Mouse (Mus musculus): ENCODE results near the gene Slf2. TPM values are rescaled to one million over a fixed set of nuclear protein-coding genes. Genes with fewer than 3 reads are reported as not detected.

Slf2 gene
- total RNA-seq, 1 experiment from 2014 or later: 30.8 TPM

DNA sequence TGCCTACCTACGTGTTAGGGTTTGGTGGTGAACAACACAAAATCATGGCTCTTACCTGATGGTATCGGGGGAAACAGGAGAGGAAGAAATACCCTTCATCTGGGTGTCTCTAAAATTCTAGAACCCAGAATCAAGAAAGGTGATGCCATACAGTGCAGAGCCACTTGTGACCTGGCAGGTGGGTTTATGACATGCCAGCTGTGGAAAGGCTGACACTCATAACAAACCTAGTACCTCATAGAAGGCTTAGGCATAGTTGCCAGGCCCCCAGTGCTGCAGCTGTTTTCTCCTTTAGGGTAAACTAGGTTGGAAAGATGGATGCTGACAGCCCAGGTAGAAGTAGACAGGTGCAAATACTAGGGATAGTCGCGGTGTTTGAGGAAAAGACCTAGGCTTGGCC lies 53.5 kb downstream of the Slf2 start:
- no peak for DNase-seq

DNA sequence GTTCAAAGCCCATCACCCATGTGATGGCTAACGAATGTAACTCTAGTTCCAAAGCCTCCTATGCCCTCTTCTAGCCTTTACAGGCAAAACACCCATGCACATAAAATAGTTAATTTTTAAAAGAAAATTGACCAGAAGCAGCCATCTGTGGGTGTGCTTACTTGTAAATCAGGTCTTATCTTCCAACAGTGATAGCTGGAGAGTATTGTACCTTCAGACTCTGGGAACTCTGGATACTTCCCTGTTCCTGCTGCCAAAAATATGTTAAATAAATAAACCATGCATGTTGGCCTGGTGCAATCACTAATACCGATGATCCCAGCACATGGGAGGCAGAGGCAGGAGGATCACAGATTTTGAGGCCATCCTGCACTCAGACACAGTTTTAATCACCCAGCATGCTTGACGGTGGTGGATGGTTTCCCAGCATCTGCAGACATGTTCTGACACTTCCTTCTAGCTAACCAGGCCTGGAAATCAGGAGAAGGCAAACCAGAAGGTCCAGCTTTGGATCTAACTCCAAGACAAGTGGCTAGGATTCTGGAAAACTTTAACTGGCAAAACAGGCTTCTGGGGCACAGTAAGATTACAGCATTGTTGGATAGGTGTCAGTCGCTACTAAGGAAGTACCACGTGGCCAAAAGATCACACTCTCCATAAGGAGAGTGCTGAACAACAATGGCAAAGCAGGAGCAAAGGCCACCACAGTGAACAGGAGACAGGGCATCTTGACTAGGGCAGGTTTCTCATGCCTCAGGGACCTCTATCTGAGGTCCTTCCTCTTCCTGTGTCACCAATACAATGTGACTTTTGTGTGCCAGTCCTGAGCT lies 54.4 kb downstream of the Slf2 start:
- DNase-seq: no peak

DNA sequence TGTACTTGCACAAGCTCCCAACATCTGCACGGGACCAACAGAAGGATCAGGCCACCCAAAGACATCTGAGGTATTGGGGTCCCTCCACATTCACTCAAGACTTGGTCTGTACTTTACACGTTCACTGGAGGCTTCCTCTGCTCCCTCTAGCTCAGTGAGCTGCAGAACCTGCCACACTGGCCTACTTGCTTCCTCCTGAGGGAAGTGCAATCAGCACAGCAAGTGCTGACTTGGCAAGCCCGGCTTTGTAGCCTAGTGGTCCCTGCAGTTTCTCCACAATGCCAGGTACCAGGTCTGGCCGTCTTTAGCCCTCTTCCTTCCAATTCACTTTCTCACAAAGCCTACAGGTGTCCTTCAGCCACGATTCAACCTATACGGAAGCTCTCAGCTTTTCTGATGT lies 56.1 kb downstream of the Slf2 start:
- no peak for DNase-seq

DNA sequence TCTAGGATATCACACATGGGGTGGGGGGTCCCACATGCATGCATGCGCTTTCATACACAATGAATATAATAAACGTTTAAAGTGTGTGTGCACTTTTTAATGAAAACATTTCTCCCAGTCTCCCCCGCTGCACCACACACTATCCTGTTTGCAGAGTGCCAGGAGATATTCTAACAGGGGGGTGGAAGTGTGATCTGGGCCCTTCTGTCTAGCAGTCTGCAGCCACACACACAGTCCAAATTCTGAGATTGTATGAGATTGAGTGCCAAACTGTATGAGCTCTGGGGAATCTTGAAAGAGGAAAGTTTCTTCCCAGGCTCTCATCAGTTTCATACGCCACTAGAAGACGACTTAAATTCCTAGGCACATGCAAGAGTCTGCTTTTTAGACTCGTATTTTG lies 56.9 kb downstream of the Slf2 start:
- no peak for DNase-seq

DNA sequence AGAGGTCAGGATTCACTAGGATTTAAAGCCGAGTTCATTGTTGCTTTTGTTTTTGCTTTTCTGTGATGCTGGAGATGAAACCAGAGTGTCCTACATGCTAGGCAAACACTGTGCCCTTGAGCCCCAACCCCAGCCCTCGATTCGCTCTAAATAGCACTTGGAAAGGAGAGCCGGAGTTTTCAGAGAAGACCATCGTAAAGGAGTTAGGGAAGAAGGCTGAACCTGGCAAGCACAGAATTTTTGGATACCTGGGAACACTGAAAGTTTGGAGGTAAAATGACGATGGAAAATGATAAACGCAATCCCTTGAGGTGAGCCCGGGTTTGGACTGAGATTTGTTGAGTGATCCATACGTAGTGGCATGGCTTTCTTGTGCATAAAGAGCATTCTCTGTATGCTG lies 57.4 kb downstream of the Slf2 start:
- DNase-seq: no peak

DNA sequence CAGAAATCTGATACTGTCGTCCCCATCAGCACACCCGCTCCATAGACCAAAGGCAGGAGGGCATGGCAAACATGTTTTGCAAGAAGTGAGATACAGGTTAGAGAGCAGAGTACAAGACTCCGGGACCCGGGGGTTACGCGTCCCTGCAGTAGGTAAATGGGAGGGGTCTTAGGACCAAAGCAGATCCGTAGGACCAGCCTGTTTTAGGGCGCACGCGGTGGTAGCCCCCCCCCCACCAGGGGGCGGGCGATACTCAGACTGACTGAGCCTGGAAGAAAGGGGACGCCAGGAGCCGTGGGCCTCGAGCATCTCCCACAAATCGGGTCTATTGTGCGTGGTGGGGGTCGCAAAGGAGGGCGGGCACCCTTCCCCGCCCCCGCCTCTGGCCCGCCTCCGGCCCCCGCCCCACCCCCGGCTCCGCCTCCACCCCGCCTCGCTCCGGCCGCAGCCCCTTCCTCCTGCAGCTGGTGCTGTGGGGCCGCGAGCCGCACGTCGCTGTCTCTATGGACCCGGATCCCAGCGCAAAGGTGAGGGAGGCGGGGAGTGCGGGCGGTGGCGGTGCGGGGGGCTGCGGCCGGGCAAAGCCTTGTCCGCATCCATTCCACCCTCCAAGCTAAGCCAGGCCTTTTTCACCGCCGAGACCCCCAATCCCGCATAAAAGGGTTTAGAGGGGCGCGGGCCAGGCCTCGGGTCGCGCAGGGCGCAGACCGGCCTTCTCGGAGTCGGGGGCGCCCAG lies 58.0 kb downstream of the Slf2 start, which contains the start of gene Sema4g:
Gene Sema4g (plus strand): TSS at position 271 of the 736 bp plus-strand sequence.
- DNase-seq: peak; percentile 56

DNA sequence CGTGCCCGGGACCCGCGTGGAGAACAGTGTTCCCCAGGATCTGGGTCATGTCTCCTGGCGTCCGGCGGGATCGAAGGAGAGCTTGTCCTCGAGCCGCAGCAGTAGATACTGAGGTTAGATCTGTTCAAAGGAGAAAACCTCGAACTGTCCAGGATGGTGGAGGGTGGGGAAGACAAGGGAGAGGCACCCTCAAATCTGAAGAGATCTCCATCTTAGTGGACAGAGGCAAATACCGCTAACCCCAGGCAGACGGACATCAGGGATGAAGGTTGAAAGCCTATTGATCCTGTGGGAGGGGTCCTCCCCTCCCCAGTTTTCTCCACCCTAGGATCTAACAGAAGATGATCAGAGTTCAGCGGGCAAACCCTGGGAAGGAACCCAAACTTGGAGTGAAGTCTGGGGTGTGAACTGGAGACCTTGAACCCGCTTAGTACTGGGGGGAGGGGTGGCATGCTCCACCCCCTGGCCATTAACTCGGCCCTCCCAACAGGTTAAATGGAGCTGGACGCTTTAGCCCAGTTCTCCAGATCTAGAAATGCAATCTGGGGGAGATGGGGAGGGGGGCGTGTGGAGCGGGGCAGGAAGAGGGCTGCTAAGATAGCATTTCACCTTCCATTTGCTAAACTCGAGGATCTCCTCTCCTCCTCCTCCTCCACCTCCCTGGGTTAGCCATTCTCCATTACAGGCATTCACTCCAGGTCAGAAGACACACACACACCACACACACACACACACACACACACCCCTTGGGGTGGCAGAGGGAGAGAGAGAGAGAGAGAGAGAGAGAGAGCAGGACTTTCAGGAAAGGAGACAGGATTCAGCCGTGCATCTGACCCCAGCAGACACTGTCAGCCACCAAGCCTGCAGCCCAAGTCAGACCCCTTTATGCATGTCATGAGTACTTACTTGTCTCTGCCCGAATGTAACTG lies 58.9 kb downstream of the Slf2 start:
- no peak for DNase-seq

DNA sequence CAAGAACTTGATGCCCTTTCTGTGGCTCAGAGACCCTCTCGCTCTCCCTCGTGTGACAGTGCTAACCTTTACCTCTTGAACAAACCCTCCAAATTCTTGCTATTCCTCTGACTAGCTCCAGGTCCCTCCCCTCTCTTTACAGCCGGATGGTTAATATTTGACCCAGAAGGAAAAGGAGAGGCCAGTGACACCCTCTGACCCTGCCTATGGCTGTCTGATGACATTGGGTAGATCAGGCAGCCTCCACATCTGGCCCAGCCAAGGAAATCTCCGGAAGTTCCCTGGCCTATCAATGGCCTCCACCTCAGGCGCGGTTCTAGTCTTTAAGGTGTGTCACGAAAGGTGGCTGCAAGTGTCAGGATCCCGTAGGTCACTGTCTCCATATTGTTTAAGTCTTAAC lies 60.1 kb downstream of the Slf2 start:
- no peak for DNase-seq

DNA sequence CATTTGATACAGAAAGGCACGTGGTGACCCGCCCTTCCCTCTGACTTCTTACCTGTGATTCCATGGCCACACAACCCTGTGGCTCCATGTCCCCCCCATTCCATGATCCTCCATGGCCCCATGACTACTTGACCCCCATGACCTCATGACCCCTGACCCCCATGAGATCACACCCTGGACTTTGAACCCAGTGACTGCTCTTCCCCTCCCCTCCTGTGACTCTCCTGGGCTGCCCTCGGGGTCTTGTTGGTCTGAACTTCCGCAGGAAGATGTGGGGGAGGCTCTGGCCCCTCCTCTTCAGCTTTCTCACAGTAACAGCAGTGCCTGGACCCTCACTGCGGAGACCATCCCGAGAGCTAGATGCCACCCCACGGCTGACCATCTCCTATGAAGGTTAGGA lies 61.3 kb downstream of the Slf2 start:
- no peak for DNase-seq

DNA sequence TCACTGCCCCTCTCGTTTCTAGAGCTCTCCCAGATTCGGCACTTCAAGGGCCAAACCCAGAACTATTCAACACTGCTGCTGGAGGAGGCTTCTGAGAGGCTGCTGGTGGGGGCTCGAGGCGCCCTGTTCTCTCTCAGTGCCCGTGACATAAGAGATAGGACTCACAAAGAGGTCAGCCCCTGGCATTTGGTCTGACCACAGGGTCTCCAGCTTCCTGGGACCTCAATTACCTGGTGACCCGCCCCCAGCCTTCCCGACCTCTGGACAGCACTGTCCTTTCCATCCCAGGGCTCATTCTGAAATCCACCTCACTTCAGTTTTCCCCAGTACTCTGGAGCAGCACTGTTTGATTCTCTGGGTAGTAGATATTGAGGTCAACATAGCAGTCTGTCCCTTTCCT lies 61.8 kb downstream of the Slf2 start:
- DNase-seq: no peak

DNA sequence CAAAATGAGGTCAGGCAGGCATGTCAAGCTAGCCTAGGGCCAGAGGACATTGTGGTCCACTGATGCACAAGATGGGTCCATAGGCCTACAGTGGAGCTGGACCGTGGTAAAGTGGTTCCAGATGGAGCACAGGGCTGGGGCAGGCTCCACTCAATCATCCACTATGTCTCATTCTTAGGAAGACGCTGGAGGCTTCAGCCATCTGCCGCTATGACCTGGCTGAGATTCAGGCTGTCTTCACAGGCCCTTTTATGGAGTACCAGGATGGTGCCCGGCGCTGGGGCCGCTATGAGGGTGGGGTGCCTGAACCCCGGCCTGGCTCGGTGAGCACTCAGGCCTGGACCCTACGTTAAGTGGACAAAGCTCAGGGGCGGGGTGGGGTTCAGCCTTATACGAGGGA lies 66.8 kb downstream of the Slf2 start:
- no peak for DNase-seq

DNA sequence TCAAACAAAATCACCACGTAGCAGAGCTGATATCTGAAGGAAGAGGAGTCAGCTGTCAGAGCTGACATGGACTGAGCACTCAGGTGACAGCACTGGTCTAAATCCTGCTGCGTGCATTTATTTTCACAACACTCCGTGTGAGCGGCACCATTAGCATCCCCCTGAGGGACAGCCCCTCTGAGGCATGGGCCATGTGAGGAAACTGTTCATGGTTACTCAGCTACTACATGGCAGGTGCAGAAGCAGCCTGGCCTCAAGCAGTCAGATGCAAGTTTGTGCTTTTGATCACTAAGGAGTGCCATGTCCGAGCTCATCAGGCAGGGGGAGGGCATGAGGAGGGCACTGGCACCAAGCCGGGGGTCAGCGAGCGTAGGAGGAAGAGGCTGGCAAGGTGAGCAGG lies 68.7 kb downstream of the Slf2 start:
- no peak for DNase-seq

DNA sequence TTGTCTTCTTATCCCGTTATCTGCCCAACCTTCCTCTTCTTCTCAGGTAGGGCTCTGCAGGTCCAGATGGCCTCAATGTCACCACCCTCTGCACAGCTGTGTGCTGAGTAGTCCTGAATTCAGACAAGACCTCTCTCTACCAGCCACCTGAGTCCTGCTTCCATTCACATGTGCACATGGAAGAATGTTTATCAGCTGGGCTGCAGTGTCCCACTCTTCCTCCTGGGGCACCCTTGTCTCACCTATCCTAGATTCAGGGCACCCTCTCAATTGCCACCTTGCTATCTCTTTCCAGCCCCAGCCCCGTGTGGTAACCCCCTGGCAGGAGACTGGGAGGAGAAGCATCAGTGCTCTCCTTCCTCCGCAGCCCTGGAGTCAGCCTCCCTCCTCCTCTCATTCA lies 71.3 kb downstream of the Slf2 start:
- DNase-seq: no peak

DNA sequence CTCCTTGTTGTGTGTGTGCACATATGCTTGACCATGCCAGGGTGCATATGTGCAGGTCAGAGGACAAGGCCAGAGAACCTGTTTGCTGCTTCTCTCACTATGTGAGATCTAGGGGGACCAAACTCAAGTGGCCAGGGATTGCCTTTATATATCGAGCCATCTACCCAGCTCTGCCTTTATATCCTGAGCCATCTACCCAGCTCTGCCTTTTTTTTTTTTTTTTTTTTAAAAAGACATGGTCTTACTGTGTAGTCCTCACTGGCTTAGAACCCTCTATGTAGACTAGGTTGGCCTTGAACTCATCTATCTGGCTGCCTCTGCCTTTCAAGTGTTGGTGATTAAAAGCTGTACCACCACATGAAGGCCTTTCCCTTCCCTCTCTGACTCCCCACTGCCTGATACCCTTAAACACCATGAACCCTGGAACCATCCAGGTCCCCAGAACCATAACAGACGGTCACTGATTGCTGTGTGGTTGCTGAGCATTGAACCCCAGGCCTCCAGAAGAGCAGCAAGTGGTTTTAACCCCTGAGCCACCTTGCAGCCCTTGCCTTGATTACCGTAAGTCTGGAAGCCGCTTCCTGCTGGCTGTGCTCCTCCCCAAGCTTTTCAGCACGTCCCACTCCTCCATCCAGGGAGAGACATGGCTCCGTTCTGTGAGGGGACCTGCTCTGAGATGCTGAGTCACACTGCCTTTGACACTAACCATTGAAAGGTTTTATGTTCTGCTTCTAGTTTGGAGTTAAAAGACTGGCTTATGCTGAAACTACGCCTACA lies 73.0 kb downstream of the Slf2 start:
- DNase-seq: no peak

DNA sequence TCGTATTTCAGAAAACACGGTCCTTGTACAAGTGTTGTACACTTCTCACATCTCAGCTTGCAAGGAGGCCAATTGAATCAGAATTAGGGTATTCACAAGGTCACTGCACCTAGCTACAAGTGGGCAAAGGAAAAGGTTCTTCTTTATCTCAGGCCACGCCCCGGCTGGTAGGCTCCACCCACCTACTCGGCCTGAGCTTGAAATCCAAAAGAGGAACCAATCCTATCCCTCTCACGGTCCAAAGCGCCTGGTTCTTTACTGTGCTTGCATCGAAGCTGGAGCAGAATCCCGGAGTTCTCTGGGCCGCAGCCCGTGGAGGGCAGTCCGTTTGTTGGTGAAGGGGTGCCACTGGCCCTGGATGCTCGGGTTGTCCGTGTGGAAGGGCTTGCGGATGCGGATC lies 74.5 kb downstream of the Slf2 start, which contains the start of gene Twnk:
Gene Twnk (plus strand): TSS at position 220 of the 400 bp plus-strand sequence.
- peak; percentile 62 for DNase-seq

DNA sequence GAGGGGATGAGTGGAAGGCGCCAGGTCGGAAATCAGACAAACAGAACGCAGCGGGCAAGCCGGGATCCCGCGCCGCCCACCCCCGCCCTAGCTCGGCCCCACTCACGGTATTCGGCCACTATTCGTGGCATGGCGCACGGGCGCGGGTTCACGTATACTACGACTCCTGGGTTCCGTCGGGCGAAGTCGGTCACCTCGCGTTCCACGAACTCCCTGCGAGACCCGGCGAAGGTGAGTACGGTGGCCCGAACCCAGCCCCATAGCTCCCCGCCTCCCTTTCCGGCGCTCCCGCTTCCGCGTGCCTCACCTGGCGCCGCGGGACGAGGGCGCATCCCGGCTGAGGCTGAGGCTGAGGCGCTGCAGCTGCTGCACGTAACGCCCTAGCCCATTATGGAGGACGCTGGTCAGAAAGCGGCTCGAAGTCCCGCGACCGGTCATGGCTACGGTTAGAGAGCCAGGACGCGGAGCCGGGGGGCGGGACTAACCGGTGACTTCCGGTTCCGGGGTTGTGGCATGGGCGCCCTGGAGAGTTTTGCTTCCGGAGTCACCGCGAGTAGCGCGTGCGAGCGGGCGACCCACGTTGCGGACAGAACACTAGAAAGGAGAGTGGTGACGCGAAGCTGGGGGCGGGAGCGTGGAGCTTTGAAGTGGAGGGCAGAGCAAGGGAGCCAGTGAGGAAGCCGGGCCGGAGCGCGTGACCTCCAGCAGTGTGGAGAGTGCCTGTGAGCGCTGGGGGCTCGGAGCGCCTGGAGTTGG lies 75.2 kb downstream of the Slf2 start, which contains the start of gene Mrpl43:
Gene Mrpl43 (minus strand): TSS at position 486 of the 756 bp plus-strand sequence.
- peak; percentile 97 for DNase-seq

DNA sequence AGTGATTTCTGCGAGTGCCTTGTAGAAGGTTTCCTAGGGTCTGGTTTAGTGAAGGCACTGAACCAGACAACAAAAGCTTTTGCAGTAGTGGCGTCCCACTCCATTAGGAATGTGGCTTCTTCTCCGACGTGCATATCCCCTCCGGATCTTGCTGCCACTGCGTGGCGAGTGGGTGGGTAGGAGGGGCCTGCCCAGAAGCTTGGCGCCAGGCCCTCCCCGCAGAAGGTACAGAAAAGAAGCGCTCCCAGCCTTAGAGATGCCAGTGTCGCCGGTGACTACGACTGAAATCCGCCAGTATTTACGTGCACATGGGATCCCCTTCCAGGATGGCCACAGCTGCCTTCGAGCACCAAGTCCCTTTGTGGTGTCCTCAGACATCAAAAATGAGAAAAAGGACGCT lies 76.1 kb downstream of the Slf2 start:
- no peak for DNase-seq

DNA sequence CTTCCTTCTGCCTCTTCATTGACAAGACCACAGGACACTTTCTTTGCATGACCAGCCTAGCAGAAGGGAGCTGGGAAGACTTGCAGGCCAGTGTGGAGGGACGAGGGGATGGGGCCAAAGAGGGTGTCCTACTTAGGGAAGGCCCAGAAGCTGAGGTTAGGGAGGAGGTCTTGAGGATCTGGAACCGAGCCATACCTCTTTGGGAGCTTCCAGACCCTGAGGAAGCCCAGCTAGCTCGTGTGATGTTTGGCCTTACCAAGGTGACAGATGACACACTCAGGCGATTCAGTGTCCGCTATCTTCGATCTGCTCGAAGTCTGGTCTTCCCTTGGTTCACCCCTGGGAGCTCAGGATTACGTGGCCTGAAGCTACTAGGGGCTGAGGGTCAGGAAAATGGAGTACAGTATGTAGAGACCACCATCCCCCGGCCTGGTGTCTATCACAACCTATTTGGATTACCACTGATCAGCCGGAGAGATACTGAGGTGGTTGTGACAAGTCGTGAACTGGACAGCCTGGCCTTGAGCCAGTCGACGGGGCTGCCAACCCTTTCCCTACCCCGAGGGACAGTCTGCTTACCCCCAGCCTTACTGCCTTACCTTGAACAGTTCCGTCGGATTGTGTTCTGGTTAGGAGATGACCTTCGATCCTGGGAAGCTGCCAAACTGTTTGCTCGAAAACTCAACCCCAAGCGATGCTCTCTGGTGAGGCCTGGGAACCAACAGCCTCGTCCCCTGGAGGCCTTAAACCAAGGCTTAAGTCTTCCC lies 76.7 kb downstream of the Slf2 start:
- DNase-seq: peak; percentile 68

DNA sequence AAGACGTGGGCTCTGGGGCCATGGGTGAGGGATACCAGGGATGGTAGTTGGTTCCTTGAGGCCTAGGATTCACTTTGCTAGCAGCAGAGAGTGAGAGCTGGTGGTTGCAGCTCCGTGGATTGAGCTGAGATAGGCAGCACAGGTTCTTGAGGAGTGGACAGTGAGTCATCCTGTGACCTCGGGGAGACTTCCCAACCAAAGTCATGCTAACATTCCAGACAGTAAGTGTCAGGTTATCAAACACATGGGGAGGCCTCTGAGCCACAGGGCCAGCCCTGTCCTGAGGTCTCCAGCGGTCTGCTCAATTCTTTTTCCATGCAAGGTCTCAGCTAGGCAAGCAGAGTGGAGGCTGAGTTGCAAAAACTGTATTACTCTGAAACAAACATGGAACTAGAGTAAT lies 79.7 kb downstream of the Slf2 start:
- no peak for DNase-seq

DNA sequence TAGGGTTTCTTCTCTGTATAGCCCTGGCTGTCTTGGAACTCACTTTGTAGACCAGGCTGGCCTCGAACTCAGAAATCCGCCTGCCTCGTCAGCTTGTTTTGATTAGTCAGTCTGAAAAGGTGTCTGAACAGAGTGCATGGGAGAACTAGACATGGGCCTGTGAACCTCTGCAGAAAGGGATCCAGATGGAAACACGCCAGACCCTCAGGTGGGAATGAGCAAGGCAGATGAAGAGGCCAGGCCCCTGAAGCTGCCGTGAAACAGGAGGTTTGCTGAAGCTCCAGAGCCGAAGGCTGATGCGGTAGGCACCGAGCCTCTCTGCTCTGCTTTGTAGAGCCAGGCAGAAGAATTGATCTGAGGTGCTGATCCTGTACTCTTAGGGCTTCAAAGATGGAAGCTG lies 81.3 kb downstream of the Slf2 start:
- DNase-seq: no peak
